In the genomic region with DNA sequence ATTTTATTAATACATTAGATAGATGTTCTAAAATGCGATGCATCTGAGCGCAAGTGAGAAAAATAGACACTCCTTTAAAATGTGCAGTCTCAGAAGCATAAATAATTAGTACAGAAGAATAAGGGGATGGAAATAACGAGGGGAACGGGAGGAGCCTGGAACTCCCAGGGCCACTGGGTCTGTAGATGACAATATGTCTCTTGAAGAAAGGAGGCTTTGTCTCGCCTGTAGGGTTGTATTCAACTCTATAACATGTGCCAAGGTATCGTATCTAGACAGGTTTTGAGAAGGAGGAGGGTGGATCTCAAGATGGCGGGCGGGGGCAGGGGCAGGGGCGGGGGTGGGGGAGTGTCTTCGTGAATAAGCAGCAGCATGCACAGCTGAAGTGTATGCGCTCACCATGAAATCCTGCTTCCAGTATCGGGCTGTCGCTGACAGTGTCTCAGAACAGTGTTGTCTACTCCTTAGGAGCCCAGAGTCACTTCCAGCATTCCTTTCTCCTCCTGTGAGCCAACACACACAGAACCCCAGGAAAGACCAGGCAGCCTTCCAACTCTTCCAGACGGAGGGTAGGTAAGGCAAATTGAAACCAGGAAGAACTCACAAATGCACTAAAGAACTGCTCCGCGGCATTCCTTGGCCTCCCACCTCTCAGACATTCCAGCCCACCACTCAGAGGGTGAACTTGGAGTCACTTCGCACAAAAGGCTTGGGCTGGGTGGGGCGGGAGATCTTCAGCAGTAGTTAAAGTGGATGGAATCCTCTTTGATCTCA, we compare ENCODE assay signal across 9 mouse cellular contexts. TPM values are rescaled to one million over a fixed set of nuclear protein-coding genes. Genes with fewer than 3 reads are reported as not detected.
A peak's percentile ranks its signal among the peaks of the same experiment; 100 is the strongest.
DNase-seq lines count a peak whose midpoint lies in the region; ATAC-seq and TF ChIP-seq lines count a peak whose summit lies in the region.
"Had no signal": no experiment of that assay in that cellular context is flagged by ENCODE, and none has a peak within 500 bp of the region (broad histone marks: within the 10 kb centered on the region; RNA-seq: fewer than 3 reads in every experiment).

No protein-coding gene starts in this region.

- H3K4me2 ChIP-seq in hindbrain, postnatal 0 days (ENCODE audit: low read depth, low read length), result no peak overlapping the region
- H3K4me2 ChIP-seq in hindbrain, embryonic 11.5 days (replicated peaks; ENCODE audit: low read depth, low read length), result no peak overlapping the region
- H3K4me2 ChIP-seq in neural tube, embryonic 14.5 days (ENCODE audit: low read depth, low read length), result no peak overlapping the region
- H3K4me2 ChIP-seq in liver, postnatal 0 days (ENCODE audit: low read depth, low read length), result no peak overlapping the region
- H3K4me2 ChIP-seq: hindbrain, embryonic 15.5 days had no signal

- ATAC-seq in hindbrain, postnatal 0 days, result 0 out of 2 replicates have a peak, but pooled peaks have one; percentile 40
- ATAC-seq in hindbrain, embryonic 11.5 days (ENCODE audit: low FRiP score), result no peak
- ATAC-seq in neural tube, embryonic 14.5 days (ENCODE audit: low read depth), result peak; percentile 41; the same call in 1 of the 2 replicates
- ATAC-seq in liver, postnatal 0 days, result no peak
- no peak for ATAC-seq in inflammation-experienced regulatory T-cells, adult 6 months

- no peak overlapping the region for H3K27ac ChIP-seq in hindbrain, postnatal 0 days
- H3K27ac ChIP-seq in hindbrain, embryonic 11.5 days (ENCODE audit: low read depth, low read length), result no peak overlapping the region
- H3K27ac ChIP-seq in neural tube, embryonic 14.5 days (ENCODE audit: low read depth, low read length), result no peak overlapping the region
- H3K27ac ChIP-seq in liver, postnatal 0 days (ENCODE audit: low read depth), result no peak overlapping the region
- H3K27ac ChIP-seq: hindbrain, embryonic 15.5 days had no signal

- no peak overlapping the region for H3K9ac ChIP-seq in hindbrain, postnatal 0 days (replicated peaks; ENCODE audit: low read length)
- H3K9ac ChIP-seq in hindbrain, embryonic 11.5 days (ENCODE audit: low read depth, low read length), result no peak overlapping the region
- no peak overlapping the region for H3K9ac ChIP-seq in neural tube, embryonic 14.5 days (replicated peaks; ENCODE audit: low read depth, low read length)
- H3K9ac ChIP-seq in liver, postnatal 0 days (replicated peaks), result no peak overlapping the region
- H3K9ac ChIP-seq: hindbrain, embryonic 15.5 days had no signal

- no peaks in the 10 kb centered on the region for H3K9me3 ChIP-seq in hindbrain, postnatal 0 days (ENCODE audit: low read length)
- H3K9me3 ChIP-seq in hindbrain, embryonic 11.5 days (ENCODE audit: control insufficient read depth, low read length), result no peaks in the 10 kb centered on the region
- no peaks in the 10 kb centered on the region for H3K9me3 ChIP-seq in neural tube, embryonic 14.5 days (ENCODE audit: control insufficient read depth, low read length)
- H3K9me3 ChIP-seq in liver, postnatal 0 days (ENCODE audit: low read length), result no peaks in the 10 kb centered on the region
- H3K9me3 ChIP-seq: hindbrain, embryonic 15.5 days had no signal

- DNase-seq in hindbrain, postnatal 0 days (ENCODE audit: low spot score), result peak; percentile 37
- DNase-seq in hindbrain, embryonic 11.5 days (ENCODE audit: low spot score), result no peak
- DNase-seq in fibroblast of lung, adult 2 months (ENCODE audit: low read depth), result peak; percentile 72
- peak; percentile 26 to 39 for DNase-seq in kidney, adult 8-10 months
- DNase-seq in liver, postnatal 0 days, result no peak
- no peak for DNase-seq in urinary bladder, postnatal 14 days (ENCODE audit: low spot score)

- no peak overlapping the region for H3K4me3 ChIP-seq in hindbrain, postnatal 0 days (ENCODE audit: low read length)
- no peak overlapping the region for H3K4me3 ChIP-seq in hindbrain, embryonic 11.5 days (ENCODE audit: low read depth, low read length)
- H3K4me3 ChIP-seq in neural tube, embryonic 14.5 days (ENCODE audit: low read depth, low read length), result no peak overlapping the region
- no peak overlapping the region for H3K4me3 ChIP-seq in liver, postnatal 0 days (ENCODE audit: low read depth, low read length)
- H3K4me3 ChIP-seq: hindbrain, embryonic 15.5 days had no signal

- TF ChIP-seq EP300 in liver, postnatal 0 days (IDR thresholded peaks at IDR 0.05; ENCODE audit: low read depth), result no peak

- WGBS in hindbrain, postnatal 0 days, result 58% methylated on average over 18 of the region's 18 CpGs
- WGBS in hindbrain, embryonic 11.5 days, result 82% methylated on average over 18 of the region's 18 CpGs
- WGBS in neural tube, embryonic 14.5 days, result 69% methylated on average over 18 of the region's 18 CpGs
- WGBS in liver, postnatal 0 days (ENCODE audit: insufficient replicate concordance), result 79% methylated on average over 18 of the region's 18 CpGs

- H3K27me3 ChIP-seq in hindbrain, postnatal 0 days (ENCODE audit: insufficient read depth, low read length), result no peaks in the 10 kb centered on the region
- H3K27me3 ChIP-seq in hindbrain, embryonic 11.5 days (ENCODE audit: control insufficient read depth, insufficient read depth, low read length), result no peaks in the 10 kb centered on the region
- no peaks in the 10 kb centered on the region for H3K27me3 ChIP-seq in neural tube, embryonic 14.5 days (ENCODE audit: control insufficient read depth, insufficient read depth, low read length)
- no peaks in the 10 kb centered on the region for H3K27me3 ChIP-seq in liver, postnatal 0 days (ENCODE audit: insufficient read depth, low read length)
- H3K27me3 ChIP-seq: hindbrain, embryonic 15.5 days had no signal

- no peaks in the 10 kb centered on the region for H3K36me3 ChIP-seq in hindbrain, postnatal 0 days (ENCODE audit: insufficient read depth, low read length)
- H3K36me3 ChIP-seq in hindbrain, embryonic 11.5 days (ENCODE audit: control insufficient read depth, insufficient read depth, low read length), result no peaks in the 10 kb centered on the region
- no peaks in the 10 kb centered on the region for H3K36me3 ChIP-seq in neural tube, embryonic 14.5 days (ENCODE audit: control insufficient read depth, insufficient read depth, low read length)
- H3K36me3 ChIP-seq in liver, postnatal 0 days (replicated peaks; ENCODE audit: insufficient read depth, low read length), result no peaks in the 10 kb centered on the region
- H3K36me3 ChIP-seq: hindbrain, embryonic 15.5 days had no signal

- no peak for TF ChIP-seq CTCF in hindbrain, postnatal 0 days (IDR thresholded peaks at IDR 0.05; ENCODE audit: low read depth)
- no peak for TF ChIP-seq CTCF in liver, postnatal 0 days (IDR thresholded peaks at IDR 0.05; ENCODE audit: low read depth)

- H3K4me1 ChIP-seq in hindbrain, postnatal 0 days (ENCODE audit: insufficient read depth, low read length), result no peaks in the 10 kb centered on the region; the same call in 1 of the 2 replicates
- no peaks in the 10 kb centered on the region for H3K4me1 ChIP-seq in hindbrain, embryonic 11.5 days (replicated peaks; ENCODE audit: control insufficient read depth, insufficient read depth, low read length)
- 0 out of 2 replicates have a peak, but pooled peaks cover 4% of the 10 kb centered on the region for H3K4me1 ChIP-seq in neural tube, embryonic 14.5 days (ENCODE audit: control insufficient read depth, insufficient read depth, low read length)
- no peaks in the 10 kb centered on the region for H3K4me1 ChIP-seq in liver, postnatal 0 days (ENCODE audit: insufficient read depth)

RNA-seq across cellular contexts. Expression of a gene that starts 50.7 kb away (rescaled TPM):
- 52.4 and 63.6 TPM in 2 replicates for total RNA-seq in hindbrain, postnatal 0 days (2014; rRNA removed)
- 19.3 and 19.9 TPM in 2 replicates for polyA plus RNA-seq in hindbrain, postnatal 0 days (2015; fragmentation: Nextera tagmentation; extraction: Ambion mirVana)
- polyA plus RNA-seq in hindbrain, embryonic 11.5 days (2014; fragmentation: Nextera tagmentation; extraction: Ambion mirVana), result 10.7 and 11.2 TPM in 2 replicates
- polyA plus RNA-seq in neural tube, embryonic 14.5 days (2014; fragmentation: Nextera tagmentation; extraction: Ambion mirVana), result 26.9 and 27.4 TPM in 2 replicates
- 1.4 and 1.6 TPM in 2 replicates for polyA plus RNA-seq in liver, postnatal 0 days (2015; fragmentation: Nextera tagmentation; extraction: Ambion mirVana)
- polyA plus RNA-seq in inflammation-experienced regulatory T-cells, adult 6 months (2017; shearing (Covaris generic)), result not detected

Comparison
In these comparisons a context has a peak if more than half of its experiments do, and no peak if none do; other contexts are left out.
1. ATAC-seq: peak in hindbrain, postnatal 0 days (single experiment) and neural tube, embryonic 14.5 days (single experiment); none in hindbrain, embryonic 11.5 days (single experiment), liver, postnatal 0 days (single experiment) and inflammation-experienced regulatory T-cells, adult 6 months (single experiment).
2. DNase-seq: peak in hindbrain, postnatal 0 days (single experiment), fibroblast of lung, adult 2 months (single experiment) and kidney, adult 8-10 months (2 of 2); none in hindbrain, embryonic 11.5 days (single experiment), liver, postnatal 0 days (single experiment) and urinary bladder, postnatal 14 days (single experiment).